Mouse (Mus musculus) forebrain, postnatal 0 days (tissue): ENCODE measurements at regions not wholly inside any gene's neighbourhood (a gene's known extent, or its start where the extent isn't known, plus 50 kb on each side); places are given as distances from the start of the nearest gene placed in this dataset.

ENCODE experiments used
- ATAC-seq: fragments of 200-750 bp; cut with Nextera tagmentation; 2 replicates; pipeline ENCODE4 v1.8.0; 2017; ENCODE audit warnings: mild to moderate bottlenecking, moderate library complexity
- DNase-seq: peaks from one replicate; pipeline ENCODE4 v3.0.0-alpha.2; 2015
- H3K27ac ChIP-seq: fragments of 300-500 bp; sonication (generic); 2 replicates; pipeline ENCODE4 v1.5.1; 2014; ENCODE audit warnings: low read depth, mild to moderate bottlenecking, antibody characterized with exemption, low read length, moderate library complexity, mixed read lengths
- H3K27me3 ChIP-seq: fragments of 300-500 bp; sonication (generic); 2 replicates; pipeline ENCODE4 v1.6.1; 2014; ENCODE audit warnings: mild to moderate bottlenecking, low read length, mixed read lengths; ENCODE audit not compliant: insufficient read depth
- H3K36me3 ChIP-seq: fragments of 300-500 bp; sonication (generic); 2 replicates; pipeline ENCODE4 v1.6.1; 2014; ENCODE audit warnings: mild to moderate bottlenecking, moderate library complexity; ENCODE audit not compliant: insufficient read depth
- H3K4me1 ChIP-seq: fragments of 300-500 bp; sonication (generic); 2 replicates; pipeline ENCODE4 v1.6.1; 2014; ENCODE audit warnings: antibody characterized with exemption; ENCODE audit not compliant: insufficient read depth
- H3K4me2 ChIP-seq: fragments of 300-500 bp; sonication (generic); 2 replicates; pipeline ENCODE4 v1.6.1; 2014; ENCODE audit warnings: low read depth, mild to moderate bottlenecking, moderate library complexity
- H3K4me3 ChIP-seq: fragments of 300-500 bp; sonication (generic); 2 replicates; pipeline ENCODE4 v1.5.1; 2014; ENCODE audit warnings: low read depth, low read length, mixed read lengths
- H3K9ac ChIP-seq: fragments of 300-500 bp; sonication (generic); 2 replicates; pipeline ENCODE4 v1.6.1; 2014; ENCODE audit warnings: mild to moderate bottlenecking
- H3K9me3 ChIP-seq: fragments of 300-500 bp; sonication (generic); 2 replicates; pipeline ENCODE4 v1.6.1; 2016; ENCODE audit warnings: low read length
- CTCF ChIP-seq: sonication (generic); IDR thresholded peaks from 2 replicates; pipeline ENCODE4 v1.5.1; 2016; ENCODE audit warnings: antibody characterized with exemption, control low read depth, low read depth
- WGBS: fragments of 180-500 bp; shearing (Covaris S2); extraction: QIAGEN DNeasy Blood & Tissue Kit; methylation state at CpG from one replicate; pipeline ENCODE4 v1.1.7; 2014; 5-methylcytosine and 5-hydroxymethylcytosine counted together

- no peak for TF ChIP-seq CTCF
- Histone ChIP-seq H3K27me3 (no peaks in the 10 kb centered on the region), H3K36me3 (no peaks in the 10 kb centered on the region), H3K9ac (no peak overlapping the region), H3K4me2 (no peak overlapping the region), H3K27ac (no peak overlapping the region), H3K4me3 (no peak overlapping the region), H3K9me3 (no peaks in the 10 kb centered on the region), H3K4me1 (no peaks in the 10 kb centered on the region)
- no peak for DNase-seq
- ATAC-seq, result no peak
- WGBS, result 69% methylated on average over 1 of the region's 1 CpGs
These were observed 278.2 kb upstream of the Rps6ka3 start for GRCm38 (mm10) chrX:158931864-158932263.

- no peaks in the 10 kb centered on the region for H3K27me3 ChIP-seq
- H3K27ac ChIP-seq, result no peak overlapping the region
- H3K36me3 ChIP-seq, result no peaks in the 10 kb centered on the region
- no peaks in the 10 kb centered on the region for H3K4me1 ChIP-seq
- WGBS, result 37% methylated on average over 4 of the region's 4 CpGs
- no peak overlapping the region for H3K4me3 ChIP-seq
- H3K9ac ChIP-seq, result no peak overlapping the region
- DNase-seq (no peak), ATAC-seq (no peak)
- no peaks in the 10 kb centered on the region for H3K9me3 ChIP-seq
- no peak overlapping the region for H3K4me2 ChIP-seq
- TF ChIP-seq CTCF, result no peak
These were observed 262.9 kb upstream of the Rps6ka3 start for GRCm38 (mm10) chrX:158947191-158947590.

- H3K9ac ChIP-seq, result no peak overlapping the region
- peak; percentile 46 for TF ChIP-seq CTCF
- H3K4me2 ChIP-seq, result no peak overlapping the region
- H3K27ac ChIP-seq, result no peak overlapping the region
- WGBS, result 65% methylated on average over 5 of the region's 5 CpGs
- ATAC-seq (no peak), DNase-seq (peak; percentile 1)
- H3K27me3 ChIP-seq, result no peaks in the 10 kb centered on the region
- no peaks in the 10 kb centered on the region for H3K9me3 ChIP-seq
- H3K4me1 ChIP-seq, result no peaks in the 10 kb centered on the region
- no peaks in the 10 kb centered on the region for H3K36me3 ChIP-seq
- H3K4me3 ChIP-seq, result no peak overlapping the region
These were observed 238.4 kb upstream of the Rps6ka3 start for GRCm38 (mm10) chrX:158971726-158972125.

- DNase-seq (no peak), ATAC-seq (no peak)
- no peaks in the 10 kb centered on the region for H3K27me3 ChIP-seq
- H3K4me3 ChIP-seq, result no peak overlapping the region
- H3K4me2 ChIP-seq, result no peak overlapping the region
- TF ChIP-seq CTCF, result no peak
- H3K27ac ChIP-seq, result no peak overlapping the region
- no peak overlapping the region for H3K9ac ChIP-seq
- WGBS, result 66% methylated on average over 5 of the region's 5 CpGs
- H3K4me1 ChIP-seq, result no peaks in the 10 kb centered on the region
- no peaks in the 10 kb centered on the region for H3K36me3 ChIP-seq
- no peaks in the 10 kb centered on the region for H3K9me3 ChIP-seq
These were observed 233.5 kb upstream of the Rps6ka3 start for GRCm38 (mm10) chrX:158976648-158977047.

- no peaks in the 10 kb centered on the region for H3K27me3 ChIP-seq
- no peak overlapping the region for H3K27ac ChIP-seq
- 90% methylated on average over 2 of the region's 2 CpGs for WGBS
- H3K9ac ChIP-seq, result no peak overlapping the region
- no peak for TF ChIP-seq CTCF
- H3K36me3 ChIP-seq, result no peaks in the 10 kb centered on the region
- H3K9me3 ChIP-seq, result no peaks in the 10 kb centered on the region
- H3K4me1 ChIP-seq, result no peaks in the 10 kb centered on the region
- ATAC-seq, result no peak
- H3K4me3 ChIP-seq, result no peak overlapping the region
- no peak for DNase-seq
- no peak overlapping the region for H3K4me2 ChIP-seq
These were observed 225.4 kb upstream of the Rps6ka3 start for GRCm38 (mm10) chrX:158984721-158985120.

- Histone ChIP-seq H3K4me3 (no peak overlapping the region), H3K36me3 (no peaks in the 10 kb centered on the region), H3K4me2 (no peak overlapping the region), H3K9ac (no peak overlapping the region), H3K27ac (no peak overlapping the region), H3K9me3 (no peaks in the 10 kb centered on the region), H3K27me3 (no peaks in the 10 kb centered on the region), H3K4me1 (no peaks in the 10 kb centered on the region)
- DNase-seq (no peak), ATAC-seq (no peak)
- WGBS, result 77% methylated on average over 3 of the region's 3 CpGs
- TF ChIP-seq CTCF, result no peak
These were observed 222.4 kb upstream of the Rps6ka3 start for GRCm38 (mm10) chrX:158987676-158988075.

GRCm38 (mm10) chrX:159018955-159019354 lies 191.2 kb upstream of the Rps6ka3 start:
- Histone ChIP-seq H3K4me3 (no peak overlapping the region), H3K27me3 (no peaks in the 10 kb centered on the region), H3K36me3 (no peaks in the 10 kb centered on the region), H3K27ac (no peak overlapping the region), H3K9me3 (no peaks in the 10 kb centered on the region), H3K4me2 (no peak overlapping the region), H3K9ac (no peak overlapping the region), H3K4me1 (no peaks in the 10 kb centered on the region)
- ATAC-seq, result no peak
- TF ChIP-seq CTCF, result no peak
- WGBS, result 94% methylated on average over 1 of the region's 1 CpGs
- DNase-seq, result no peak

GRCm38 (mm10) chrX:159026311-159026710 lies 183.8 kb upstream of the Rps6ka3 start:
- no peaks in the 10 kb centered on the region for H3K36me3 ChIP-seq
- no peak for TF ChIP-seq CTCF
- no peak overlapping the region for H3K27ac ChIP-seq
- no peak for DNase-seq
- no peaks in the 10 kb centered on the region for H3K4me1 ChIP-seq
- H3K4me3 ChIP-seq, result no peak overlapping the region
- no peak for ATAC-seq
- WGBS, result 87% methylated on average over 1 of the region's 1 CpGs
- H3K4me2 ChIP-seq, result no peak overlapping the region
- H3K27me3 ChIP-seq, result no peaks in the 10 kb centered on the region
- no peaks in the 10 kb centered on the region for H3K9me3 ChIP-seq
- no peak overlapping the region for H3K9ac ChIP-seq
